Mouse (Mus musculus) thymus, postnatal 0 days (tissue): ENCODE results near the gene Depp1. TPM values are rescaled to one million over a fixed set of nuclear protein-coding genes. Genes with fewer than 3 reads are reported as not detected.

ENCODE experiments used
- DNase-seq: peaks from one replicate; pipeline ENCODE4 v3.0.0-alpha.2; 2015; ENCODE audit warnings: low spot score
- microRNA-seq: library from miRNA; unstranded; fragments of <30 nt; microRNA quantifications from one replicate; pipeline ENCODE4, GENCODE M21; 2016; ENCODE audit warnings: borderline number of aligned reads
- polyA plus RNA-seq: library from polyadenylated mRNA; unstranded; fragments of >200 nt; fragmentation: Nextera tagmentation; extraction: Ambion mirVana; gene quantifications from 2 replicates; pipeline ENCODE4 v1.2.1, GENCODE M21; 2015

Depp1 gene
- polyA plus RNA-seq, 1 experiment from 2014 or later, result 10.3 TPM

- DNase-seq, result no peak
Measured at GRCm38 (mm10) chr6:116679563-116680288, 29.3 kb downstream of the Depp1 start.

GRCm38 (mm10) chr6:116682317-116682716, 31.9 kb downstream of the Depp1 start:
- no peak for DNase-seq

- DNase-seq, result no peak
Measured at GRCm38 (mm10) chr6:116693639-116694038, 43.2 kb downstream of the Depp1 start.

GRCm38 (mm10) chr6:116694346-116694745, 43.9 kb downstream of the Depp1 start:
- no peak for DNase-seq

GRCm38 (mm10) chr6:116697413-116697812, 47.0 kb downstream of the Depp1 start:
- no peak for DNase-seq

GRCm38 (mm10) chr6:116697896-116698425, 47.6 kb downstream of the Depp1 start:
- DNase-seq, result no peak

- DNase-seq, result no peak
Measured at GRCm38 (mm10) chr6:116700821-116701220, 50.4 kb downstream of the Depp1 start.

Small RNAs within 50 kb of the gene (microRNA-seq; reads per million reads assigned to microRNA genes)
- gene Mir7043, result not detected

Other genes starting within 250 kb of the Depp1 start
- 0.81 and 1.2 TPM in 2 replicates for gene Alox5, start 189.4 kb upstream of the Depp1 start, polyA plus RNA-seq
- not detected in 2 replicates for gene Olfr211, start 161.5 kb upstream of the Depp1 start, polyA plus RNA-seq
- gene Olfr212, start 144.1 kb upstream of the Depp1 start, polyA plus RNA-seq, result not detected in 2 replicates
- not detected in 2 replicates for gene Olfr213, start 112.2 kb upstream of the Depp1 start, polyA plus RNA-seq
- gene Gm5580, start 99.5 kb upstream of the Depp1 start, polyA plus RNA-seq, result 0.52 and 1.0 TPM in 2 replicates
- not detected in 2 replicates for gene Olfr214, start 96.4 kb upstream of the Depp1 start, polyA plus RNA-seq
- not detected in 2 replicates for gene Olfr215, start 66.4 kb upstream of the Depp1 start, polyA plus RNA-seq
- 160 and 169 TPM in 2 replicates for gene Zfp422, start 21.6 kb upstream of the Depp1 start, polyA plus RNA-seq
- 6.6 and 7.1 TPM in 2 replicates for gene Rassf4, start 23.3 kb downstream of the Depp1 start, polyA plus RNA-seq
- 0.04 TPM in 2 replicates for gene Tmem72, start 66.3 kb downstream of the Depp1 start, polyA plus RNA-seq